Mouse (Mus musculus) testis, adult 2 months (tissue): ENCODE results near the gene Hoxb4. TPM values are rescaled to one million over a fixed set of nuclear protein-coding genes. Genes with fewer than 3 reads are reported as not detected.

Experiments used
- H3K27ac ChIP-seq: fragments of 200-500 bp; 2 replicates; pipeline ENCODE4 v1.5.1; 2012; ENCODE audit warnings: low read depth, low read length; ENCODE audit not compliant: control insufficient read depth, insufficient read depth
- H3K27me3 ChIP-seq: fragments of 200-500 bp; 2 replicates; pipeline ENCODE4 v1.6.1; 2012; ENCODE audit warnings: mild to moderate bottlenecking, low read length, moderate library complexity; ENCODE audit not compliant: control insufficient read depth, insufficient read depth
- H3K36me3 ChIP-seq: fragments of 200-500 bp; 2 replicates; pipeline ENCODE4 v1.6.1; 2012; ENCODE audit warnings: mild to moderate bottlenecking, low read length; ENCODE audit not compliant: control insufficient read depth, insufficient read depth
- H3K4me1 ChIP-seq: fragments of 200-500 bp; 2 replicates; pipeline ENCODE4 v1.6.1; 2012; ENCODE audit warnings: low read length; ENCODE audit not compliant: control insufficient read depth, insufficient read depth
- H3K4me3 ChIP-seq: fragments of 200-500 bp; 2 replicates; pipeline ENCODE4 v1.5.1; 2012; ENCODE audit warnings: low read depth, mild to moderate bottlenecking, low read length, moderate library complexity, mixed read lengths; ENCODE audit not compliant: control insufficient read depth
- CTCF ChIP-seq: fragments of 200-500 bp; IDR thresholded peaks from 2 replicates; pipeline ENCODE4 v1.5.1; 2012; ENCODE audit warnings: low read depth, mild to moderate bottlenecking, inconsistent platforms, low read length, moderate library complexity; ENCODE audit not compliant: control insufficient read depth, insufficient read depth, insufficient replicate concordance
- POLR2A ChIP-seq: fragments of 200-500 bp; IDR thresholded peaks from 2 replicates; pipeline ENCODE4 v1.6.1; 2012; ENCODE audit warnings: low read depth, mild to moderate bottlenecking, inconsistent platforms, low read length, moderate library complexity; ENCODE audit not compliant: control insufficient read depth
- polyA plus RNA-seq: library from polyadenylated mRNA; depleted of rRNA; stranded (reverse); fragments of >200 nt; gene quantifications from 2 replicates; pipeline ENCODE4 v1.2.3, GENCODE M21; 2012

Hoxb4 gene
- polyA plus RNA-seq, 1 experiment = 0.07 TPM

DNA sequence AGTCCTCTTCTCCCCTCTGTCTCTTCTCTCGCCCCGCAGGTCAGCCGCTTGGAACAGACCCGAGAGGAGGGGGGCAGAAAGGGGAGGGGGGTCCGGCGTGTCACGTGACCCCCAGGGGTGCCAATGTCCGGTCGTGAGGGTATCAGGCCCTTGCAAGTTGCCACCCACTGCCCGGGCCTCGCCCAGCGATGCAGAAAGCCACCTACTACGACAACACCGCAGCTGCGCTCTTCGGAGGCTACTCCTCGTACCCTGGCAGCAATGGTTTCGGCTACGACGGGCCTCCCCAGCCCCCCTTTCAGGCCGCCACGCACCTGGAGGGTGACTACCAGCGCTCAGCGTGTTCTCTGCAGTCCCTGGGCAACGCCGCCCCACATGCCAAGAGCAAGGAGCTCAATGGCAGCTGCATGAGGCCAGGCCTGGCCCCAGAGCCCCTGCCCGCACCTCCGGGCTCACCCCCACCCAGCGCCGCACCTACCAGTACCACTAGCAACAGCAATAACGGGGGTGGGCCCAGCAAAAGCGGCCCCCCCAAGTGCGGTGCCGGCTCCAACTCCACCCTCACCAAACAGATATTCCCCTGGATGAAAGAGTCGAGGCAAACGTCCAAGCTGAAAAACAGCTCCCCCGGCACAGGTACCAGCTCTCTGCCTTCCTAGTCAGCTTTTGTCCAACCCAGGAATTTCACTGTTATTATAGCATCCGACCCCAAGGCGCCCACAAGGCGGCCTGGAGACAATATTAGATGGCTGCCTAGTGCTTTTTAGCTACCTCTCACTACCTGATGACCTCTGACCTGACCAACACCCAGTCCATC is 26.2 kb downstream of the Hoxb4 start:
- no peak overlapping the region for H3K27ac ChIP-seq

DNA sequence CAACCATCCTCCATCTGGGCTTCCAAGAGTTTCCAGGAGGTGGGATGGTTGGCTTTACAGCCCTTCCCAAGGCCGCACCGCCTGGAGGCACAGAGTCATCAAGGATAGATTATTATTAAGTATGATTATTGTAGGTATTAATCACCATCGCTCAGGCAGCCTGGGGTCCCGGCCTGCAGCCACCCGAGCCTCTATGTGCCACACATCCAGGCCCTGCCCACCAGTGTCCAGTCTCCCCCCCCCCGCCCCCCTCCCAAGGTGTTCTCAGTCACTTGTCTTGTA is 26.8 kb downstream of the Hoxb4 start:
- Histone ChIP-seq H3K4me3 (no peak overlapping the region), H3K27ac (no peak overlapping the region), H3K4me1 (peaks cover 19% of the 10 kb centered on the region), H3K36me3 (no peaks in the 10 kb centered on the region), H3K27me3 (peaks cover 22% of the 10 kb centered on the region)
- TF ChIP-seq CTCF = no peak
- TF ChIP-seq POLR2A = no peak

More for the DNA sequence above, 26.2 kb downstream of the Hoxb4 start:
- Histone ChIP-seq H3K27me3 (peaks cover 22% of the 10 kb centered on the region), H3K4me1 (peaks cover 18% of the 10 kb centered on the region), H3K36me3 (no peaks in the 10 kb centered on the region), H3K4me3 (no peak overlapping the region; the same call in 1 of the 2 replicates)
- TF ChIP-seq POLR2A (no peak), CTCF (no peak)

DNA sequence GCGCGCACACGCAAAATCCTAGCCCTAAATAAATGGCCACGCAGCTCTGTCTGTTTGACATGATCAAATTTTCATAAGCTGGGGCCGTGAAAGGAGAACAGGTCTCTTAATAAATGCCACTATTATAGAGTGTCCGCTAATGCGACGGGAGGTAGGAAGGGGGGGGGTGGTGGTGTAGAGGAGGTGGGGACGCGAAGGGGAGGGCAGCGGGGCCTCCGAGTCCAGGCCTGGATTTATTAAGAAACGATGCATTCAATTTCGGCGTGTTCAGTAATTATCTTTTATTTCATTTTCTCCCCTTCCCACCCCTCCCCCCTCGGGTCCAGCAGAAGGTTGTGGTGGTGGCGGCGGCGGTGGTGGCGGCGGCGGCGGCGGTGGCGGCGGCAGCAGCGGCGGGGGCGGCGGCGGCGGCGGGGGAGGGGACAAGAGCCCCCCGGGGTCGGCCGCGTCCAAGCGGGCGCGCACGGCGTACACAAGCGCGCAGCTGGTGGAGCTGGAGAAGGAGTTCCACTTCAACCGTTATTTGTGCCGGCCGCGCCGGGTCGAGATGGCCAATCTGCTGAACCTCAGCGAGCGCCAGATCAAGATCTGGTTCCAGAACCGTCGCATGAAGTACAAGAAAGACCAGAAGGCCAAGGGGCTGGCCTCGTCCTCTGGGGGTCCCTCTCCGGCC is 27.3 kb downstream of the Hoxb4 start:
- H3K4me1 ChIP-seq = peaks cover 20% of the 10 kb centered on the region
- no peak overlapping the region for H3K27ac ChIP-seq
- peaks cover 21% of the 10 kb centered on the region for H3K27me3 ChIP-seq
- TF ChIP-seq CTCF = no peak
- H3K4me3 ChIP-seq = peak overlapping the region; percentile 0
- no peaks in the 10 kb centered on the region for H3K36me3 ChIP-seq

DNA sequence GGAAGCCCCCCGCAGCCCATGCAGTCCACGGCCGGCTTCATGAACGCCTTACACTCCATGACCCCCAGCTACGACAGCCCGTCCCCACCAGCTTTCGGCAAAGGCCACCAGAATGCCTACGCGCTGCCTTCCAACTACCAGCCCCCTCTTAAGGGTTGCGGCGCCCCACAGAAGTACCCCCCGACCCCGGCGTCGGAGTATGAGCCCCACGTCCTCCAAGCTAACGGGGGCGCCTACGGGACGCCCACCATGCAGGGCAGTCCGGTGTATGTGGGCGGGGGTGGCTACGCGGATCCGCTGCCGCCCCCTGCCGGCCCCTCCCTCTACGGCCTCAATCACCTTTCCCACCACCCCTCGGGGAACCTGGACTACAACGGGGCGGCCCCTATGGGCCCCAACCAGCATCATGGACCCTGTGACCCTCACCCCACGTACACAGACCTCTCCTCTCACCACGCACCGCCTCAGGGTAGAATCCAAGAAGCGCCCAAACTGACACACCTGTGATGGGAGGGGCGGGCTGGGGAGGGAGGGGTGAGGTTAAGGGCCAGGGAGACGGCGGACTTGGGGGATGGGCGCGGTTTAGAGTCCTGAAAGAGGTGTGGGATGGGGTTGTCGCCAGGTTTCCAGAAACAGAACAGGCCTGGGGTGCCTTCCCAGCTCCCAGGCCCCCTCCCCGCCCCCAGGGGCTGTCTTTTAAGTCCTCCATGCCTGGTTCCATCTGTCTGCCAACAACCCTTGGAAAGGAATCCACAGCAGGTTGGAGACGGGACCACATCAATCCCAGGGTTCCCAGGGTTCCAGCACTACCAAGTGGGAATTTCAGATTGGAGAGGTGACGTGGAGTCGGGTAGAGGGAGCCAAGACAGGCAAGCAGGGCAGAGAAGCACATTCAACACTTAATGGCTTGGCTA is 28.1 kb downstream of the Hoxb4 start:
- peaks cover 20% of the 10 kb centered on the region for H3K4me1 ChIP-seq
- TF ChIP-seq CTCF = no peak
- TF ChIP-seq POLR2A = no peak
- H3K4me3 ChIP-seq = peak overlapping the region; percentile 0
- H3K27ac ChIP-seq = no peak overlapping the region
- H3K36me3 ChIP-seq = no peaks in the 10 kb centered on the region
- peaks cover 18% of the 10 kb centered on the region for H3K27me3 ChIP-seq

DNA sequence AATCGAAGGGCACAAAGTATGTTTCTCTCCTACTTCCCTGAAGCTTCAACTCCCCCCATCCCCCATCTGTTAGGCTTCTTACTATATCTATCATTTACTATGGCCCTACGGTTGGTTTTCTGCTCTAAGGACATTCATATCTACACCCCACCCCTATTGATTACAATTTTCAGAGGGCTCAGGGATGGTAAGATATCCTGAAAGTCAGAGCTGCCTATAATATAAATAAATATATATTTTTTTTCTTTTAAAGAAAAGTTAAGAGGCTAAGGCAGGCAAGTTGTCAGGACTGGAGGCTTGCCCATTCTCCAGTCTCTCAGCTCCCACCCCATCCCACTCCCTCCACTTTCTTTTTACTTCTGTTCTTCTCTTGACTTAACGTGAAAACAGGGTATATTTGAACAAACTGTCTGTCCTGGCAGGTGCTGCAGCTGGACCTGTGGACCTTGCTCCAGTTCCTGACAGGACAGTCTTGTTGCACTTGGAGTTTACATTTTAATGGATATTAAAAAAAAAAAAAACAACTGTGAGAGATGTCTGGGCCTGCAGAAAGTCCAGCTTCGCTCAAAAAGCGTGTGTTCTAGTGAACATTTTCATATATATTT is 29.0 kb downstream of the Hoxb4 start:
- TF ChIP-seq CTCF (no peak), POLR2A (no peak)
- H3K36me3 ChIP-seq = no peaks in the 10 kb centered on the region
- no peak overlapping the region for H3K4me3 ChIP-seq
- peaks cover 15% of the 10 kb centered on the region for H3K27me3 ChIP-seq
- no peak overlapping the region for H3K27ac ChIP-seq
- peaks cover 14% of the 10 kb centered on the region for H3K4me1 ChIP-seq

DNA sequence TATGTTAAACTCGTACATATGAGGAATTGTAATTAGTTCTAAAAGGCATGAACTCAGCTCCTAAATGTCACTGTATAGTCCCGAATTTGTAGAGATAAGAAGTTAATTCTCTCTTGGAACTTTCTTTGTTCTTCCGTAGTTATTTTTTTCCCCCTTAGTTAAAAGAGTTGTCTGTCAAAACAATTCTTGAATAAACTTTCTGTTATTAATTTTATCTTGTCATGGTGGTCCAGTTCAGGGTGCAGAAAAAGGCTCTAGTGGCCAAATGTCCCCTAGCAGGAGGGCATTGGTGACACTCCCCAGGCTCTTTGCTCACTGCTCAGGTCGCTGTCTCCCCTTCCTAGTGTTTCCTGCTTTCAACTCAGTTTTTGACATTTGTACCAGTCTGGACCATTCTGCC is 29.6 kb downstream of the Hoxb4 start:
- H3K4me3 ChIP-seq = no peak overlapping the region

More for the DNA sequence above, 29.6 kb downstream of the Hoxb4 start:
- Histone ChIP-seq H3K27ac (no peak overlapping the region), H3K4me1 (peaks cover 14% of the 10 kb centered on the region), H3K27me3 (peaks cover 19% of the 10 kb centered on the region), H3K36me3 (no peaks in the 10 kb centered on the region)
- TF ChIP-seq CTCF (no peak), POLR2A (no peak)
